Mouse (Mus musculus) forebrain, embryonic 15.5 days (tissue): ENCODE measurements around the gene Erich2. TPM values are rescaled to one million over a fixed set of nuclear protein-coding genes. Genes with fewer than 3 reads are reported as not detected.

Source experiments
- ATAC-seq: fragments of 200-750 bp; cut with Nextera tagmentation; replicated peaks from 2 replicates; pipeline ENCODE4 v1.8.0; 2017; ENCODE audit warnings: mild to moderate bottlenecking, moderate TSS enrichment, moderate library complexity
- H3K27ac ChIP-seq: fragments of 300-500 bp; sonication (generic); replicated peaks from 2 replicates; pipeline ENCODE4 v1.5.1; 2015; ENCODE audit warnings: mild to moderate bottlenecking, inconsistent platforms
- H3K27me3 ChIP-seq: fragments of 300-500 bp; sonication (generic); 2 replicates; pipeline ENCODE4 v1.6.1; 2015; ENCODE audit warnings: inconsistent platforms
- H3K36me3 ChIP-seq: fragments of 300-500 bp; sonication (generic); 2 replicates; pipeline ENCODE4 v1.6.1; 2015; ENCODE audit warnings: mild to moderate bottlenecking, inconsistent platforms
- H3K4me1 ChIP-seq: fragments of 300-500 bp; sonication (generic); 2 replicates; pipeline ENCODE4 v1.6.1; 2015; ENCODE audit warnings: inconsistent platforms
- H3K4me2 ChIP-seq: fragments of 300-500 bp; sonication (generic); replicated peaks from 2 replicates; pipeline ENCODE4 v1.6.1; 2015; ENCODE audit warnings: mild to moderate bottlenecking, inconsistent platforms
- H3K4me3 ChIP-seq: fragments of 300-500 bp; sonication (generic); 2 replicates; pipeline ENCODE4 v1.5.1; 2015; ENCODE audit warnings: mild to moderate bottlenecking, inconsistent platforms
- H3K9ac ChIP-seq: fragments of 300-500 bp; sonication (generic); replicated peaks from 2 replicates; pipeline ENCODE4 v1.6.1; 2015; ENCODE audit warnings: mild to moderate bottlenecking, inconsistent platforms
- H3K9me3 ChIP-seq: fragments of 300-500 bp; sonication (generic); 2 replicates; pipeline ENCODE4 v1.6.1; 2016; ENCODE audit warnings: inconsistent platforms
- WGBS: fragments of 180-500 bp; shearing (Covaris S2); methylation state at CpG from one replicate; pipeline ENCODE4 v1.1.7; 2015; ENCODE audit warnings: mixed read lengths; 5-methylcytosine and 5-hydroxymethylcytosine counted together
- polyA plus RNA-seq: library from polyadenylated mRNA; unstranded; fragments of >200 nt; fragmentation: Nextera tagmentation; extraction: Ambion mirVana; gene quantifications from 2 replicates; pipeline ENCODE4 v1.2.1, GENCODE M21; 2015

The Erich2 gene
- polyA plus RNA-seq, 1 experiment from 2014 or later, result 2.0 TPM

- Histone ChIP-seq H3K4me1 (peaks cover 83% of the 10 kb centered on the region), H3K4me3 (peak overlapping the region; percentile 52), H3K4me2 (peak overlapping the region; percentile 65), H3K27me3 (peaks cover 60% of the 10 kb centered on the region), H3K9ac (peak overlapping the region; percentile 69), H3K36me3 (no peaks in the 10 kb centered on the region), H3K27ac (peak overlapping the region; percentile 93), H3K9me3 (no peaks in the 10 kb centered on the region)
- no peak for ATAC-seq
- under 1% methylated on average over 38 of the region's 38 CpGs for WGBS
Observed at GRCm38 (mm10) chr2:70563721-70564645, 55.4 kb downstream of the Erich2 start.

GRCm38 (mm10) chr2:70564646-70565315 is 56.2 kb downstream of the Erich2 start:
- ATAC-seq, result no peak
- peak overlapping the region; percentile 65 for H3K4me2 ChIP-seq
- peak overlapping the region; percentile 52 for H3K4me3 ChIP-seq
- no peaks in the 10 kb centered on the region for H3K9me3 ChIP-seq
- peak overlapping the region; percentile 69 for H3K9ac ChIP-seq
- 2% methylated on average over 15 of the region's 15 CpGs for WGBS
- peaks cover 83% of the 10 kb centered on the region for H3K4me1 ChIP-seq
- H3K27ac ChIP-seq, result peak overlapping the region; percentile 93
- no peaks in the 10 kb centered on the region for H3K36me3 ChIP-seq
- H3K27me3 ChIP-seq, result peaks cover 66% of the 10 kb centered on the region

GRCm38 (mm10) chr2:70565651-70566602 is 57.3 kb downstream of the Erich2 start:
- peaks cover 73% of the 10 kb centered on the region for H3K4me1 ChIP-seq
- H3K4me3 ChIP-seq, result peak overlapping the region; percentile 52
- H3K4me2 ChIP-seq, result peak overlapping the region; percentile 65
- ATAC-seq, result no peak
- whole genome bisulfite sequencing, result 5% methylated on average over 30 of the region's 30 CpGs
- peaks cover 70% of the 10 kb centered on the region for H3K27me3 ChIP-seq
- H3K36me3 ChIP-seq, result no peaks in the 10 kb centered on the region
- H3K27ac ChIP-seq, result peak overlapping the region; percentile 93
- H3K9me3 ChIP-seq, result no peaks in the 10 kb centered on the region
- peak overlapping the region; percentile 69 for H3K9ac ChIP-seq

- H3K4me3 ChIP-seq, result peak overlapping the region; percentile 52
- peak overlapping the region; percentile 65 for H3K4me2 ChIP-seq
- H3K27me3 ChIP-seq, result peaks cover 70% of the 10 kb centered on the region
- no peak for ATAC-seq
- 3% methylated on average over 18 of the region's 18 CpGs for WGBS
- H3K9me3 ChIP-seq, result no peaks in the 10 kb centered on the region
- peaks cover 73% of the 10 kb centered on the region for H3K4me1 ChIP-seq
- peak overlapping the region; percentile 93 for H3K27ac ChIP-seq
- H3K9ac ChIP-seq, result peak overlapping the region; percentile 69
- H3K36me3 ChIP-seq, result no peaks in the 10 kb centered on the region
Observed at GRCm38 (mm10) chr2:70566603-70566981, 58.0 kb downstream of the Erich2 start.

- Histone ChIP-seq H3K27ac (peak overlapping the region; percentile 93), H3K27me3 (peaks cover 69% of the 10 kb centered on the region), H3K4me3 (peak overlapping the region; percentile 52), H3K9ac (peak overlapping the region; percentile 69), H3K9me3 (no peaks in the 10 kb centered on the region), H3K4me1 (peaks cover 68% of the 10 kb centered on the region), H3K36me3 (no peaks in the 10 kb centered on the region), H3K4me2 (peak overlapping the region; percentile 65)
- WGBS, result 4% methylated on average over 23 of the region's 23 CpGs
- ATAC-seq, result peak; percentile 52
Observed at GRCm38 (mm10) chr2:70567071-70567681, 58.6 kb downstream of the Erich2 start.

GRCm38 (mm10) chr2:70567682-70568077 is 59.1 kb downstream of the Erich2 start:
- H3K4me3 ChIP-seq, result peak overlapping the region; percentile 52
- WGBS, result 1% methylated on average over 12 of the region's 12 CpGs
- no peak for ATAC-seq
- peak overlapping the region; percentile 65 for H3K4me2 ChIP-seq
- H3K36me3 ChIP-seq, result no peaks in the 10 kb centered on the region
- H3K9me3 ChIP-seq, result no peaks in the 10 kb centered on the region
- peak overlapping the region; percentile 69 for H3K9ac ChIP-seq
- peaks cover 63% of the 10 kb centered on the region for H3K27me3 ChIP-seq
- H3K27ac ChIP-seq, result peak overlapping the region; percentile 93
- peaks cover 62% of the 10 kb centered on the region for H3K4me1 ChIP-seq

- H3K9me3 ChIP-seq, result no peaks in the 10 kb centered on the region
- H3K27ac ChIP-seq, result peak overlapping the region; percentile 93
- ATAC-seq, result no peak; the same call in 1 of the 2 replicates
- peaks cover 58% of the 10 kb centered on the region for H3K27me3 ChIP-seq
- H3K4me1 ChIP-seq, result peaks cover 56% of the 10 kb centered on the region
- 0 out of 2 replicates have a peak, but pooled peaks cover 4% of the 10 kb centered on the region for H3K36me3 ChIP-seq
- H3K9ac ChIP-seq, result peak overlapping the region; percentile 69
- H3K4me3 ChIP-seq, result peak overlapping the region; percentile 52
- peak overlapping the region; percentile 65 for H3K4me2 ChIP-seq
- WGBS, result under 1% methylated on average over 34 of the region's 34 CpGs
Observed at GRCm38 (mm10) chr2:70568198-70568941, 59.8 kb downstream of the Erich2 start.

- Histone ChIP-seq H3K27me3 (peaks cover 29% of the 10 kb centered on the region), H3K4me1 (peaks cover 28% of the 10 kb centered on the region), H3K9me3 (no peaks in the 10 kb centered on the region), H3K4me3 (no peak overlapping the region), H3K27ac (no peak overlapping the region), H3K4me2 (no peak overlapping the region), H3K9ac (no peak overlapping the region), H3K36me3 (0 out of 2 replicates have a peak, but pooled peaks cover 4% of the 10 kb centered on the region)
- no peak for ATAC-seq
- 70% methylated on average over 4 of the region's 4 CpGs for WGBS
Observed at GRCm38 (mm10) chr2:70571698-70572097, 63.1 kb downstream of the Erich2 start.

DNA sequence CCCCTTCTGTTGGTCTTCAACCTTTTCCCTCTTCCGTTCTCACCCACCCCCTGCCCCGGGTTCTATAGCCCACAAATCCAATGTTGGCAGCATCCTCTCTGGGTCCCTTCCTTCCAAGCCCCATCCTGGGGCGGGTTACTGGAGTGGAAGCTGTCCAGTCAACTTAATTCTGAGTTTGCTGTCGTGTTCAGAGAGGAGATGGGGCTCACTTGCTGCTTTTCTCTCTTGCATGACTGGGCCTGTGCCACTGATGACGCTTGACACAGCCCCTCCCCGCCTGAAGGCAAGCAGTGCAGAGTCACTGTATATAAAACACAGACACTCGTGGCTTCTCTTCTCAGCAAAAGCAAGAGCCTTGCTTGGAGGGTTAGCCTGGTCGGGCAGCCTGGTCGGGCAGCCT is 63.6 kb downstream of the Erich2 start:
- Histone ChIP-seq H3K27ac (no peak overlapping the region), H3K9ac (no peak overlapping the region), H3K4me3 (no peak overlapping the region), H3K36me3 (0 out of 2 replicates have a peak, but pooled peaks cover 4% of the 10 kb centered on the region), H3K27me3 (peaks cover 28% of the 10 kb centered on the region), H3K9me3 (no peaks in the 10 kb centered on the region), H3K4me1 (peaks cover 23% of the 10 kb centered on the region), H3K4me2 (no peak overlapping the region)
- no peak for ATAC-seq
- WGBS, result 45% methylated on average over 9 of the region's 9 CpGs

DNA sequence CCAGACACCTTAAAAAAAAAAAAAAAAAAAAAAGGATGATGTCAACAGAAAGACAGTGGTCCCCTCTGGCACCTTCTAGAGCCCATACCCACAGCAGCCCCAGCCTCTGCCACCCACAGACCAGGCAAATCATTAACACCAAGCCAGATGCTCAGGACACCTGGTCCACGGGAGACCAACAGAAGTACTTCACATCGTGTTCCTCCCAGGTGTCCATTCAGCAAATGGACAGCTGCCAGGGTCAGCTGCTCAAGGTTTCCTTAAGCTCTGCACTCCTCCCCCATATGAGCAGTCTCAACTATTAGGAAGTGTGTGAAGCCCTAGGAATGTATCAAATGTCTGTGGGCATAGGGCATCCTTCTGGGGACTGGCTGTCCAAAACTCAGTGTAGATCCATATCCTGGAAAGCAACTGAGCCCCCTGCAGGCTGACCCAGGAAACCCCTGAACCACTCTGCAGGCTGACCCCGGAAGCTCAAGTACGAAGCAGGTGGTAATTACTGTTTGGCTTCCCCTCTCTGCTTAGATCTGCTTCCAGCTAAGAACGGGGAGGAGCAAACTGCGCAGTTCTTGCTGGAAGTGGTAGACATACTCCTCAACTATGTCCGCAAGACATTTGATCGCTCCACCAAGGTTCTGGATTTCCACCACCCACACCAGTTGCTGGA is 65.1 kb downstream of the Erich2 start:
- no peak for ATAC-seq
- Histone ChIP-seq H3K9me3 (no peaks in the 10 kb centered on the region), H3K4me1 (peaks cover 8% of the 10 kb centered on the region), H3K4me3 (no peak overlapping the region), H3K9ac (no peak overlapping the region), H3K4me2 (no peak overlapping the region), H3K27ac (no peak overlapping the region), H3K27me3 (peaks cover 25% of the 10 kb centered on the region; the same call in 1 of the 2 replicates), H3K36me3 (peaks cover 12% of the 10 kb centered on the region; the same call in 1 of the 2 replicates)
- 72% methylated on average over 8 of the region's 8 CpGs for whole genome bisulfite sequencing
